Mouse (Mus musculus) embryonic facial prominence, embryonic 13.5 days (tissue): ENCODE results near the gene Frrs1l. TPM values are rescaled to one million over a fixed set of nuclear protein-coding genes. Genes with fewer than 3 reads are reported as not detected.

ENCODE experiments used
- ATAC-seq: fragments of 200-750 bp; cut with Nextera tagmentation; 2 replicates; pipeline ENCODE4 v1.8.0; 2017; ENCODE audit warnings: low read depth; ENCODE audit not compliant: insufficient number of reproducible peaks, insufficient read depth, low FRiP score, low TSS enrichment
- H3K27ac ChIP-seq: fragments of 300-500 bp; sonication (generic); 2 replicates; pipeline ENCODE4 v1.5.1; 2015; ENCODE audit warnings: moderate library complexity, mild to moderate bottlenecking, inconsistent platforms
- H3K27me3 ChIP-seq: fragments of 300-500 bp; sonication (generic); 2 replicates; pipeline ENCODE4 v1.6.1; 2015; ENCODE audit warnings: mild to moderate bottlenecking, inconsistent platforms
- H3K36me3 ChIP-seq: fragments of 300-500 bp; sonication (generic); 2 replicates; pipeline ENCODE4 v1.6.1; 2015; ENCODE audit warnings: mild to moderate bottlenecking, inconsistent platforms
- H3K4me1 ChIP-seq: fragments of 300-500 bp; sonication (generic); 2 replicates; pipeline ENCODE4 v1.6.1; 2015; ENCODE audit warnings: inconsistent platforms
- H3K4me2 ChIP-seq: fragments of 300-500 bp; sonication (generic); 2 replicates; pipeline ENCODE4 v1.6.1; 2015; ENCODE audit warnings: moderate library complexity, mild to moderate bottlenecking, inconsistent platforms
- H3K4me3 ChIP-seq: fragments of 300-500 bp; sonication (generic); 2 replicates; pipeline ENCODE4 v1.5.1; 2015; ENCODE audit warnings: mild to moderate bottlenecking, inconsistent platforms
- H3K9ac ChIP-seq: fragments of 300-500 bp; sonication (generic); 2 replicates; pipeline ENCODE4 v1.6.1; 2015; ENCODE audit warnings: mild to moderate bottlenecking, inconsistent platforms
- H3K9me3 ChIP-seq: fragments of 300-500 bp; sonication (generic); 2 replicates; pipeline ENCODE4 v1.6.1; 2016; ENCODE audit warnings: inconsistent platforms
- WGBS: fragments of 180-500 bp; shearing (Covaris S2); methylation state at CpG from one replicate; pipeline ENCODE4 v1.1.7; 2015; ENCODE audit warnings: mixed read lengths; 5-methylcytosine and 5-hydroxymethylcytosine counted together
- polyA plus RNA-seq: library from polyadenylated mRNA; unstranded; fragments of >200 nt; fragmentation: Nextera tagmentation; extraction: Ambion mirVana; gene quantifications from 2 replicates; pipeline ENCODE4 v1.2.1, GENCODE M21; 2015

Gene Frrs1l
- polyA plus RNA-seq, 1 experiment from 2014 or later, result 3.1 TPM

- WGBS, result 77% methylated on average over 1 of the region's 1 CpGs
- H3K27ac ChIP-seq, result no peak overlapping the region
- H3K4me2 ChIP-seq, result no peak overlapping the region
- H3K9ac ChIP-seq, result no peak overlapping the region
- ATAC-seq, result no peak
- peaks cover 46% of the 10 kb centered on the region for H3K4me1 ChIP-seq
- no peaks in the 10 kb centered on the region for H3K9me3 ChIP-seq
- H3K36me3 ChIP-seq, result peaks cover 4% of the 10 kb centered on the region; the same call in 1 of the 2 replicates
- H3K27me3 ChIP-seq, result no peaks in the 10 kb centered on the region
- no peak overlapping the region for H3K4me3 ChIP-seq
Measured at GRCm38 (mm10) chr4:56942567-56942966, 47.6 kb downstream of the Frrs1l start.

GRCm38 (mm10) chr4:56941481-56941880 lies 48.7 kb downstream of the Frrs1l start:
- Histone ChIP-seq H3K4me2 (no peak overlapping the region), H3K4me1 (peaks cover 44% of the 10 kb centered on the region), H3K36me3 (peaks cover 4% of the 10 kb centered on the region; the same call in 1 of the 2 replicates), H3K9me3 (no peaks in the 10 kb centered on the region), H3K27ac (no peak overlapping the region), H3K27me3 (no peaks in the 10 kb centered on the region), H3K4me3 (no peak overlapping the region), H3K9ac (no peak overlapping the region)
- ATAC-seq, result no peak
- 86% methylated on average over 4 of the region's 4 CpGs for WGBS

GRCm38 (mm10) chr4:56937136-56937535 lies 53.1 kb downstream of the Frrs1l start:
- WGBS, result 64% methylated on average over 6 of the region's 6 CpGs
- H3K9ac ChIP-seq, result no peak overlapping the region
- H3K4me1 ChIP-seq, result peaks cover 7% of the 10 kb centered on the region

GRCm38 (mm10) chr4:56935327-56935726 lies 54.9 kb downstream of the Frrs1l start:
- no peak for ATAC-seq
- H3K36me3 ChIP-seq, result peaks cover 46% of the 10 kb centered on the region
- no peak overlapping the region for H3K4me3 ChIP-seq
- 83% methylated on average over 1 of the region's 1 CpGs for WGBS
- no peak overlapping the region for H3K9ac ChIP-seq
- peaks cover 1% of the 10 kb centered on the region; the same call in 1 of the 2 replicates for H3K4me1 ChIP-seq
- H3K27me3 ChIP-seq, result no peaks in the 10 kb centered on the region
- H3K9me3 ChIP-seq, result no peaks in the 10 kb centered on the region
- H3K27ac ChIP-seq, result no peak overlapping the region
- H3K4me2 ChIP-seq, result no peak overlapping the region

More at GRCm38 (mm10) chr4:56937136-56937535, 53.1 kb downstream of the Frrs1l start:
- Histone ChIP-seq H3K4me2 (no peak overlapping the region), H3K4me3 (no peak overlapping the region), H3K27me3 (no peaks in the 10 kb centered on the region), H3K9me3 (no peaks in the 10 kb centered on the region), H3K36me3 (peaks cover 38% of the 10 kb centered on the region), H3K27ac (no peak overlapping the region)
- ATAC-seq, result no peak

- Histone ChIP-seq H3K9me3 (no peaks in the 10 kb centered on the region), H3K4me2 (no peak overlapping the region), H3K4me1 (peaks cover 4% of the 10 kb centered on the region; the same call in 1 of the 2 replicates), H3K9ac (no peak overlapping the region), H3K27me3 (no peaks in the 10 kb centered on the region), H3K4me3 (no peak overlapping the region), H3K36me3 (peaks cover 51% of the 10 kb centered on the region), H3K27ac (no peak overlapping the region)
- ATAC-seq, result no peak
- 90% methylated on average over 4 of the region's 4 CpGs for WGBS
Measured at GRCm38 (mm10) chr4:56933154-56933553, 57.0 kb downstream of the Frrs1l start.

GRCm38 (mm10) chr4:56932096-56932495 lies 58.1 kb downstream of the Frrs1l start:
- H3K4me2 ChIP-seq, result no peak overlapping the region
- no peaks in the 10 kb centered on the region for H3K27me3 ChIP-seq
- no peak overlapping the region for H3K27ac ChIP-seq
- ATAC-seq, result no peak
- WGBS, result 62% methylated on average over 7 of the region's 7 CpGs
- no peak overlapping the region for H3K4me3 ChIP-seq
- H3K9ac ChIP-seq, result no peak overlapping the region
- H3K9me3 ChIP-seq, result no peaks in the 10 kb centered on the region
- peaks cover 57% of the 10 kb centered on the region for H3K36me3 ChIP-seq
- H3K4me1 ChIP-seq, result peaks cover 8% of the 10 kb centered on the region; the same call in 1 of the 2 replicates

- no peak for ATAC-seq
- H3K4me1 ChIP-seq, result peaks cover 8% of the 10 kb centered on the region; the same call in 1 of the 2 replicates
- peaks cover 56% of the 10 kb centered on the region for H3K36me3 ChIP-seq
- H3K9ac ChIP-seq, result no peak overlapping the region
- H3K27ac ChIP-seq, result no peak overlapping the region
- no peak overlapping the region for H3K4me3 ChIP-seq
- H3K27me3 ChIP-seq, result no peaks in the 10 kb centered on the region
- no peak overlapping the region for H3K4me2 ChIP-seq
- H3K9me3 ChIP-seq, result no peaks in the 10 kb centered on the region
- 79% methylated on average over 4 of the region's 4 CpGs for WGBS
Measured at GRCm38 (mm10) chr4:56930312-56930711, 59.9 kb downstream of the Frrs1l start.

- H3K9ac ChIP-seq, result no peak overlapping the region
- no peak overlapping the region for H3K4me3 ChIP-seq
- H3K27me3 ChIP-seq, result no peaks in the 10 kb centered on the region
- H3K36me3 ChIP-seq, result peaks cover 60% of the 10 kb centered on the region
- no peak for ATAC-seq
- H3K4me1 ChIP-seq, result peaks cover 8% of the 10 kb centered on the region; the same call in 1 of the 2 replicates
- no peak overlapping the region for H3K4me2 ChIP-seq
- H3K27ac ChIP-seq, result no peak overlapping the region
- 79% methylated on average over 4 of the region's 4 CpGs for whole genome bisulfite sequencing
- H3K9me3 ChIP-seq, result no peaks in the 10 kb centered on the region
Measured at GRCm38 (mm10) chr4:56926971-56927370, 63.2 kb downstream of the Frrs1l start.

- peaks cover 65% of the 10 kb centered on the region for H3K36me3 ChIP-seq
Measured at GRCm38 (mm10) chr4:56922229-56922628, 68.0 kb downstream of the Frrs1l start.

GRCm38 (mm10) chr4:56915732-56916325 lies 74.4 kb downstream of the Frrs1l start:
- WGBS, result 89% methylated on average over 15 of the region's 15 CpGs
- peaks cover 58% of the 10 kb centered on the region for H3K36me3 ChIP-seq

More at GRCm38 (mm10) chr4:56922229-56922628, 68.0 kb downstream of the Frrs1l start:
- Histone ChIP-seq H3K27me3 (no peaks in the 10 kb centered on the region), H3K4me2 (no peak overlapping the region), H3K4me1 (no peaks in the 10 kb centered on the region), H3K4me3 (no peak overlapping the region), H3K27ac (no peak overlapping the region), H3K9ac (no peak overlapping the region), H3K9me3 (no peaks in the 10 kb centered on the region)
- ATAC-seq, result no peak
- WGBS, result 94% methylated on average over 11 of the region's 11 CpGs

GRCm38 (mm10) chr4:56914761-56915160 lies 75.4 kb downstream of the Frrs1l start:
- no peaks in the 10 kb centered on the region for H3K9me3 ChIP-seq
- ATAC-seq, result no peak
- no peaks in the 10 kb centered on the region for H3K27me3 ChIP-seq
- no peak overlapping the region for H3K4me2 ChIP-seq
- H3K4me1 ChIP-seq, result peaks cover 14% of the 10 kb centered on the region
- H3K27ac ChIP-seq, result peak overlapping the region; percentile 58; the same call in 1 of the 2 replicates
- no peak overlapping the region for H3K4me3 ChIP-seq
- 78% methylated on average over 1 of the region's 1 CpGs for whole genome bisulfite sequencing
- H3K36me3 ChIP-seq, result peaks cover 63% of the 10 kb centered on the region
- no peak overlapping the region for H3K9ac ChIP-seq

More at GRCm38 (mm10) chr4:56915732-56916325, 74.4 kb downstream of the Frrs1l start:
- H3K4me3 ChIP-seq, result no peak overlapping the region
- ATAC-seq, result no peak
- no peaks in the 10 kb centered on the region for H3K27me3 ChIP-seq
- H3K4me1 ChIP-seq, result peaks cover 14% of the 10 kb centered on the region
- no peak overlapping the region for H3K4me2 ChIP-seq
- no peak overlapping the region for H3K9ac ChIP-seq
- no peak overlapping the region for H3K27ac ChIP-seq
- no peaks in the 10 kb centered on the region for H3K9me3 ChIP-seq

GRCm38 (mm10) chr4:56914338-56914737 lies 75.9 kb downstream of the Frrs1l start:
- Histone ChIP-seq H3K4me3 (no peak overlapping the region), H3K27ac (peak overlapping the region; percentile 58; the same call in 1 of the 2 replicates), H3K4me1 (peaks cover 14% of the 10 kb centered on the region), H3K9ac (no peak overlapping the region), H3K9me3 (no peaks in the 10 kb centered on the region), H3K36me3 (peaks cover 68% of the 10 kb centered on the region), H3K27me3 (no peaks in the 10 kb centered on the region), H3K4me2 (no peak overlapping the region)
- ATAC-seq, result no peak
- WGBS, result 90% methylated on average over 6 of the region's 6 CpGs
